Mouse (Mus musculus) mesoderm, embryonic 11.5 days (tissue): ENCODE data around the gene Olfm2.
"Not testable (repeated sequence)": the region's sequence is repeated elsewhere in the genome, so short reads cannot be mapped to it uniquely, and the experiment has no call there.

Source experiments
- DNase-seq: peaks from one replicate; pipeline ENCODE4 v3.0.0-alpha.2; 2012; ENCODE audit warnings: low read depth, low spot score

Gene Olfm2

GRCm38 (mm10) chr9:20696107-20696712 is 49.9 kb downstream of the Olfm2 start:
- no peak for DNase-seq

GRCm38 (mm10) chr9:20694721-20695235 is 51.4 kb downstream of the Olfm2 start:
- DNase-seq, result no peak

DNA sequence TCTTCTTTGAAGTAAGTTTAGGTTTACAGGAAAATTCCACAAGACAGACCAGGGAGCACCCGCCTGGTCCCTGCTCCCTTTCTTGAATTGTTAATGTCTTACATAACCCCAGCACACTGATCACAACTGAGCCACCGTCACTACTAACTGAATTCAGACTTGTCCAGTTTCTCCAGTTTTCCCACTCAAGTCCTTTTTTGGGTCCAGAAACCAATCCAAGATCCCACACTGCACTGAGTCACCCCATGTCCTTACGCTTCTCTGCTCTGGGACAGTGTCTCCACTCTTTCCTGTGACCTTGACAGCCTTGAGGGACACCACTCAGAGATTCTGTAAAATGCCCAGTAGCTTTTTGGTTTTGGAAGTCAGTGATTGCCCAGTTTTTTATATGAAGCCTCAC is 53.3 kb downstream of the Olfm2 start:
- DNase-seq, result no peak

DNA sequence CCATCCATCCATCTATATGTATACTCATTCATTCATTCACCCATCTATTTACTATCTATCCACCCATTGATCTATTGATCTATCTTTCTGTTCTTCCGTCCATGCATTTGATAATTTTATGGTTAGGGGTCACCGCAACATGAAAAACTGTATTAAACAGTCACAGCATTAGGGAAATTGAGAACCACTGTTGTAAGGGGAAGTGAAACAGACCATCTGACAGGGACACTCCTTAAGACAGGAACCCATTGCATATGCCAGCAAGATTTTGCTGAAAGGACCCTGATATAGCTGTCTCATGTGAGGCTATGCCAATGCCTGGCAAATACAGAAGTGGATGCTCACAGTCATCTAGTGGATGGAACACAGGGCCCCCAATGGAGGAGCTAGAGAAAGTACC is 55.7 kb downstream of the Olfm2 start:
- DNase-seq, result not testable (repeated sequence)

- DNase-seq, result no peak
Observed at GRCm38 (mm10) chr9:20689913-20690312, 56.2 kb downstream of the Olfm2 start.

DNA sequence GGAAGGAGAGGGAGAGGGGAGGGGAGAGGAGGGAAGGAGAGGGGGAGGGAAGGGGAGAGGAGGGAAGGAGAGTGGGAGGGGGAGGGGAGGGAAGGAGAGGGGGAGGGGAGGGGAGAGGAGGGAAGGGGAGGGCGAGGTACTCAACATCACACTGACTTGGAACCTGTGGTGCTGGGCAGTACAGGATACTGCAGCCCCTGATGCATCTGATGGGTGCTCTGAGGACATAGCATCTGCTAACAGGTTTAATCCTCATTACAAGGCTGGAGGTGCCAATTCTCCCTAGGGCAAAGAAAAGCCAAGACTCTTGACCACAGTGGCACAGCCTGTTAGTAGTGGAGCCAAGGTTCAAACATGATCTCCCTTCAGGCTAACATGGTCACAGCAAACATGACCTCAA is 56.7 kb downstream of the Olfm2 start:
- DNase-seq, result no peak

DNA sequence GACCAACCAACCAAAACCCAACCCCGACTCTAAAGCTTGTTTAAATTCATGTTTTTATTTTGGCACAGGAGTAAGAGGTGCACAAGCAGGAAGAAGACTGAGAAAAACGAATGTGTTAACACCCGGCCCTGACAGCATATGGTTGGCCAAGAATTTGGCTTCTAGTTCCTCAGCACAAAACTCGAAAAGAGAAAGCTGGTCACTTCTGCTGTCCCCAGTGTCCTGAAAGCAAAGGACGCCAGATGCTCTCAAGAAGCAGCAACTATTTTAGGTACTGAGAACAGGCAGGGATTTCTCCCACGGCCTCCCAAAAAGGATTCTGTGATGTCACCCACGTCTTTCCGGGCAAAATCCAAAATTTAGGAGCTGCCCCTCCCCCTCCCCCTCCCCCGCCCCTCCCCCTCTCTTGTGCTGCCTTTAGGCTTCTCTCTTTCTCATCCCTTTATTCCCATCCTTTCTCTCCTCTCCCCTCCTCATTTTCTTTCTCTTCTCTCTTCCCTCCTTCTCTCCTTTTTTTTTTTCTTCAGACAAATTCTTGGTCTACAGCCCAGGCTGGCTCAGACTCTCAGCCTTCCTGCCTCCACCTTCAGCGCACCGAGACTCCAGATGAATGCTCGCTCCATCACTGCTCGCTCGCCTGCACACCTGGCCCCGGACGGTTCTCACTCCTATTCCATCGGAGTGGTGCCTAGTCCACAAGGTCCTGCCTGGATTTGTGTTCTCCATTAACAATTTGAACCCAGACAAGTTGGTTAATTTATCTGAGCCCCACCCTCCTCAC is 60.9 kb downstream of the Olfm2 start:
- DNase-seq, result no peak

- no peak for DNase-seq
Observed at GRCm38 (mm10) chr9:20682389-20682722, 63.8 kb downstream of the Olfm2 start.

DNA sequence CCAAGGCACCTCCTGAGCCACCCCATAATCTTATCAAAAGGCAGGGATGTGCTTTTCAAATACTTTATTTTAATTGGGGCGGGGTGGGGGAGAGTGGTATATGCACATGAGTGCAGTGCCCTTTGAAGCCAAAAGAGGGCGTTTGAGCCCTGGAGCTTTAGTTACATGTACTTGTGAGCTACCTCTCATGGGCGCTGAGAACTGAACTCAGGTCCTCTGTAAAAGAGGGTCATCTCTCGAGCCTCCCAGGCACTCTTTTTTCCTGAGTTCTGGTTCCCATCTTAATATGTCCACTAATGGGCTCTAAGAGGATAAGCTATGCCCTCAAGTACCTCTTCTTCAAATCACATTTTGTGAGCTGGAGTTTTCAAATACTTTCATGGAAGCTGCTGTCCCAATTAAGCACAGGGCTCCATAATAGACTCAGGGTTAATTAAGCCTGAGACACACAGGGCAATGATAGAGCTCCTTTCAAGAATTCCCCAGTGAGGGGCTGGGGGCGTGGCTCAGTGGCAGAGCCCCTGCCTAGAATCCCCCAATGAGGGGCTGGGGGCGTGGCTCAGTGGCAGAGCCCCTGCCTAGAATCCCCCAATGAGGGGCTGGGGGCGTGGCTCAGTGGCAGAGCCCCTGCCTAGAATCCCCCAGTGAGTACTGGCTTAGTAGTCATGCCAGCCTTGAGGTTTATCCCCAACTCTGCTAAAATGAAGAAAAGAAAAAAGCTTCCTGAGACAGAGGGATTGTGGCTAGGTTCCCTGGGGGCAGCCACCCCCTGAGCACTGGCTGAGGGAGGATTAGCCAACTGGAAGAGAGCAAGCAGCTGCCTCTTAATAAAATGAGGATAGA is 64.4 kb downstream of the Olfm2 start:
- no peak for DNase-seq

DNA sequence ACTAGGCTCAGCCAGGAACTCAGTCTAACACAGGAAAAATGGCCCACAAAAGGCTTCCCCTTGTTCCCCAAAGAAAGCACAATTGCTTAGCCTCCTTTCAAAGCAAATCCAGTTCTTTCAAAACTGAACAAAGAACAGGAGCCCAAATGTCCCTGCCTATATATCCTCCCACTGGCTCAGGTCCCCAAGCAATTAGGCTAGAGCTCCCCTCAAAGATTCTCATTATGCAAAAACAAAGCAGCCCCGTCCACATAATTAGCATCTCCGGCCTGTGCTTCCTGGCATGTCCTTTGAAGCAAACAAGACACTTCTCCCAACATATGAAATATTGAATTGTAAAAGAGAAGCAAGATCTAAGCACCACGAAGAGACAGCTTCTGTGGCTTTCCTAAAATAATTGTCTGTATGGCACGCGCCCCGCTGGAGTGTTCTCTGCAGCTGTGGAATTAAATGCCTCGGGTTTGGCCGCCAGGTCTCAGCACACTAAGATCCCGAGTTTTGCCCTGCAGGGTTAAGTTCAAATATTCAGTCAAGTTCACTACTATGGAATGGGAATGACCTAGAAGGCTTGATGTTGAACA is 65.7 kb downstream of the Olfm2 start:
- no peak for DNase-seq

DNA sequence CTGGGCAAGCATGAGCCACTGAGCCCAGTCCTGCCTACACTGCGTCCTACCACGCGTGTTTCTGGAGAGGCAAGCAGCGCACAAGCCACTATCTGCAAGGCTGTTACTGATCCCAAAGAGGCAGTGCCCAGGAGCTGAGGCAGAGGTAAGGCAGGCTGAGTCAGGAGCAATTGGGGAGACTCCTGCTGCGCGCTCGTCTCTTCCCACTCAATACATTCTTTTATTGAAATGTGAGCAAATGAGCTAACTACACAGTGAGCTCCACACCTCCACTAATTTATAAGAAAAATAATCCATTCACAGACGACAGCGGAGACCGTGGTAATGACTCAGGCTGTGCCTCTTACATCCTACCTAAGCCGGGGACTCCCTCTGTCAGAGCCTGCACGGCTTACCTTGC is 68.3 kb downstream of the Olfm2 start:
- no peak for DNase-seq

GRCm38 (mm10) chr9:20672047-20672446 is 74.1 kb downstream of the Olfm2 start:
- no peak for DNase-seq

- no peak for DNase-seq
Observed at GRCm38 (mm10) chr9:20668065-20668464, 78.1 kb downstream of the Olfm2 start.

DNA sequence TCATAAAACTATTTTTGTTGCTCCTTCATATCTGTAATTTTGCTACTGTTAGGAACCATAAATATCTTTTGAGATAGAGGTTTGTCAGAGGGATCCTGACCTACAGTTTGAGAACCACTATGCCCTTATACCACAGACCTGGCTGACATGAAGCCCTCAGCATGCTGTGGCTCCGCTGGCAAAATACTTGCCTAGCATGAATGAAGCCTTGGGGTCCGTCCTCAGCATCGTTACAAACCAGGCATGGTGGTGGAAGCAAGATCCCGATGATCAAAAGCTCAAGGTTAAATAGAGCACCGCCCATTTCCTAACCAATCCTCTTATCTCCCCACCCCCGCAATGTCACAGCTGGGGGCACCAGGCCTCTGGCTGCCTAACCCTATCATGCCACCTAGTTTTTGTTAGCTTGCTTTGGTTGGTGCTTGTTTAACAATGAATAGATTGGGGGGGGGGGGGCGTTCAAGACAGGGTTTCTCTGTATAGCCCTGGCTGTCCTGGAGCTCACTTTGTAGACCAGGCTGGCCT is 79.6 kb downstream of the Olfm2 start:
- no peak for DNase-seq

DNA sequence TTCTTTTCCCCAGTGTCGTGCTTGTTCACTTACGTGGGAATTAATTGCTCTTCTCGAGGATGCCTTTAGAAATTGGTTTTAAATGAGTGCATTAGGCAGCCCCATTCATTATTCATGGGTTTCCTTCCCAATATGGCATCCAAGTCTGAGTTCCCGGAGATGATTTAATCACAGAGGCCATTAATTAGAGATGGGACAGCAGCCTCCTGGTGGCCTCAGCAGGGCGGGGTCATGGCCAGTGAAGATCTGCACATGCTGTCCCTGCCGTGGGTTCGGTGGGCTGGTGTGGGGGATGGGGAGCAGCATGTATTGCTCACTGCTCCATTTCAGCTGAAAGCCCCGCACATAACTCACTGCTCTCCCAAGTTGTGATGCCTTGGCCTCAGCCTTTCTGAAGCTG is 80.2 kb downstream of the Olfm2 start:
- DNase-seq, result peak; percentile 73

DNA sequence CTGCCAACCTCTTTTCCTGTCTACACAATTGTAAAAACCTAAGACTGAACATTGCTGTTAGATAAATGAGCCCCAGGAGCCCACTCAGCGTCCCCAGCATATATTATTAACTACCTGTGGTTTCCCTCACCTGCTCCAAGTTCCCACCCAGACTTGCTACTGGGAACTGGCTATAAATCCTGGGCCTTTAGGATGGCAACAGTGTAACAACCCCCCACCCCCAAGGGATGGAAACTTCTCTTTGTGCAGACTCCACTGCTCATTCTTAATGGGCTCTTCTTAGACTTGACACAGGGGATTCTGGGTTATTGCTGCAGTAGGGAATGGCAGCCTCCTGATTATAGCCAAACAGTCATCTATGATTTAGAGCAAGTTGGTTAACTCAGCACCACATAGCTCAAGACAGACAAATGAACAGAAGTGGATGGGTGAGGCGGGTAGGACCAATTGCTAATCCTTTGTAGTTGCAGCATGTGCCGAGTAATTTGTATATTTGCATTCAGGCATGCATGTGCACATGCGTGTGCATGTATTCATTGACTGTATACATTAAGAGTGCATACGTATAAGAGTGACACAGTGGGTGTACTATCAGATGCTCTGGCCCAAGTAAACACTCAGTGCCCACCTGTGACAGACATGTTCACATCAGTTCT is 81.0 kb downstream of the Olfm2 start:
- no peak for DNase-seq

GRCm38 (mm10) chr9:20664366-20664765 is 81.8 kb downstream of the Olfm2 start:
- DNase-seq, result no peak

- no peak for DNase-seq
Observed at GRCm38 (mm10) chr9:20663956-20664355, 82.2 kb downstream of the Olfm2 start.

GRCm38 (mm10) chr9:20662874-20663273 is 83.3 kb downstream of the Olfm2 start:
- DNase-seq, result peak; percentile 65

- peak; percentile 77 for DNase-seq
Observed at GRCm38 (mm10) chr9:20662325-20662724, 83.8 kb downstream of the Olfm2 start.

DNA sequence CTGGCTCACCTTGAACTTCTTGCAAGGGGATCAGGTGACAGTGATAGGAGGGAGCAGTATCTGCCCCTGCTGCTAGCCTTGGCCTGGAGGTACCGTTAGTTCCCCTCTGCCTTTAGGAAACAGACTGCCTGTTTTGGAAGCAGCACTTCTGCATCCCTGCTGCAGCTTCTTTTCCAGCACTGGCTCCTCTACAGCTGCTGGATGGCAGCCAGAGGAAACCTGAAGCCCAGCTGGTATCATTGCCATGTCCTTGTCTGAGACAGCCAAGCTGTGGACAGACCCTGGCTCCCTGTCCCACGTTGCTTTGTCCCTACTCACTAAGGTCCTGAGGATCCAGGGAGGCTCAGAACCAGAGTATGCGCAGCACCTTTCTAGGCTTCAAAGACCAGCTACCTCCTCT is 88.6 kb downstream of the Olfm2 start:
- DNase-seq, result no peak
